Mouse (Mus musculus) bone marrow macrophage, adult 2 months (primary cell): Measurements from ENCODE around the gene Ppp4r1.

ENCODE experiments used
- CTCF ChIP-seq: IDR thresholded peaks from 2 replicates; pipeline ENCODE4 v1.5.1; 2012; ENCODE audit warnings: low read depth, mild to moderate bottlenecking, low read length, moderate library complexity
- POLR2A ChIP-seq: IDR thresholded peaks from 2 replicates; pipeline ENCODE4 v1.6.1; 2012; ENCODE audit warnings: mild to moderate bottlenecking, low read depth, low read length, borderline replicate concordance

DNA sequence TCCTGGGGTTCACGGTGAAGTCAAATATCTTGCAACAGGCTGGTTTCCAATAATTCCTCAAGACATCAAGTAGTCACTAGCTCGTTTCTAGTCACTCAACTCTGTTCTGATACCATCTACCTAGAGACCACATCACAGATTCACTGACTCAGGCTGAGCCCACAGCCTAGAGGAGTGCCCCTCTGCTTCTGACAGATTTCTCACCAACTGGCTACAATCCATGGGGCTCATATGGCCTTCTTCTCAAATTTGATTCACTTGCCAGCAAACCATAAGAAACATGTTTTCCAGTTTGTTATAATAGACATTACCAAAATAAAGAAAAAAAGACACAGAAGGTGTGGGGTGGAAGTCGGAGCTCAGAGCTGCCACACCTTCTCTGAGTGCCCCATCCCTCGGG is 40.8 kb upstream of the Ppp4r1 start:
- TF ChIP-seq CTCF = no peak
- no peak for TF ChIP-seq POLR2A
